Mouse (Mus musculus) gastrocnemius, adult 2 months (tissue): ENCODE results near the gene Gm45716. TPM values are rescaled to one million over a fixed set of nuclear protein-coding genes. Genes with fewer than 3 reads are reported as not detected.

Experiments
- DNase-seq: peaks from one replicate; pipeline ENCODE4 v3.0.0; 2022
- H3K27ac ChIP-seq: fragments of 200-600 bp; 2 replicates; pipeline ENCODE4 v1.8.1; 2022; ENCODE audit warnings: mild to moderate bottlenecking
- H3K4me3 ChIP-seq: fragments of 200-600 bp; 2 replicates; pipeline ENCODE4 v1.8.1; 2022; ENCODE audit warnings: mild to moderate bottlenecking, moderate library complexity
- CTCF ChIP-seq: fragments of 200-600 bp; IDR thresholded peaks from 2 replicates; pipeline ENCODE4 v1.8.1; 2022; ENCODE audit warnings: antibody characterized with exemption, mild to moderate bottlenecking, moderate library complexity
- intact Hi-C: fragments of 180-260 bp; cut with DNase I; formaldehyde crosslinking; loops from one replicate; pipeline ENCODE4 v1.15.1; 2025
- total RNA-seq, 2 experiments: library from RNA; stranded (reverse); gene quantifications; 2 replicates each; pipeline ENCODE4 v1.2.3; 2021

Gm45716 gene
- total RNA-seq, 2 experiments from 2014 or later: 1.2 to 2.7 TPM

DNA sequence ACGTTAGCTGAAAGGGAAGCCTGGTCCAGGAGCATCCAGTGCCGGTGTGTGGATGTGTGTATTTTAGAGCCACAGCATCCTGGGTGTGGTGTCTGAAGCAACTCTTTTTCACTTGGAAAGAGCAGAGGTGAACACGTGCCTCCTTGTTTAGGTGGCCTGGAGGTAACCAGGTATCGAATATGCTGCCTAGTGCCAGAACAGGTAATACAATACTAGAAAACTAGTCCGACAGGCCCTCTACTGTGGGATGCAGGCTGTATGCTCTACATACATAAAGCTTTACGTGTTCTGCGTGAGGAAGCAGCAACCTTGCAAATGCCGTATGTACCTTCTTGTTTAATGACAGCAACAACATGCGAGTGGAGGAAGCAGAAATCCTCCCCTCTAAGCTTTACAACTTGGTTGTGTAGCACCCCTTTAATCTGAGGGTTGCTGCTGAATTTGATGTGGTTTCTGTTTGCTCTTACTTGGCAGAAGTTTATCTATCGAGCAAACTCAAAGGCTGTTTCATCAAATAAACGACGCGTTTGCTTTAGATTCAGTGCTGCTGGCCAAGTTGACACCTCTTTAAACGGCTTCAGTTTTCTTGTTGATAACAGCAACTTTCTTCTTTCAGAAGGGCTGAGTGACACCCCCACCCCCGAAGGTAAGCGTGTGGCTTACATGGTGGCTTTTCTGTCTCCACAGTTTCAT is 69.5 kb downstream of the Gm45716 start:
- Histone ChIP-seq H3K27ac (peak overlapping the region; percentile 88), H3K4me3 (no peak overlapping the region)
- TF ChIP-seq CTCF: no peak
- no peak for DNase-seq
- intact Hi-C loops: no loop called here

- intact Hi-C loops: no loop called here
Observed at GRCm38 (mm10) chr11:90258321-90258927, 70.9 kb downstream of the Gm45716 start.

DNA sequence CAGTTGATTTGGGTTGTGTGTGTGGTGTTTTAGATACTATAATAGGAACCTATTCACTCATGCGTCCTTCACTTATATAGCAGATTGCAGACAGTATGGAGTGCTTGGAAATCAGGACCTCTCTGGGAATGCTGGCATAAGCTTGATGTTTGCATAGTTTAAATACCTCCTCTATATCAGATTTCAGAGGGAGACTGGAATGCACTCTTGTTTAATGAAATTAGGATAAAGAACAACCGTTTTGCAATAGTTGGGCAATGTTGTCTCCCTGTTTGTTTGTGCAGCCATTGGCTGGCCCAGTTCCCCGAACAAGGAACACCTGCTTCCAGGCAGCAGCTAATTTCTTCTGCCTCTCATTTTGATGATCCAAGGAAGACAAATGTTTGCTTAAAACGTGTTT is 71.6 kb downstream of the Gm45716 start:
- no peak for TF ChIP-seq CTCF
- peak; percentile 45 for DNase-seq
- Histone ChIP-seq H3K27ac (peak overlapping the region; percentile 56), H3K4me3 (no peak overlapping the region)
- intact Hi-C loops: no loop called here

More at GRCm38 (mm10) chr11:90258321-90258927, 70.9 kb downstream of the Gm45716 start:
- Histone ChIP-seq H3K4me3 (no peak overlapping the region), H3K27ac (peak overlapping the region; percentile 88; the same call in 1 of the 2 replicates)
- no peak for DNase-seq
- TF ChIP-seq CTCF: no peak

DNA sequence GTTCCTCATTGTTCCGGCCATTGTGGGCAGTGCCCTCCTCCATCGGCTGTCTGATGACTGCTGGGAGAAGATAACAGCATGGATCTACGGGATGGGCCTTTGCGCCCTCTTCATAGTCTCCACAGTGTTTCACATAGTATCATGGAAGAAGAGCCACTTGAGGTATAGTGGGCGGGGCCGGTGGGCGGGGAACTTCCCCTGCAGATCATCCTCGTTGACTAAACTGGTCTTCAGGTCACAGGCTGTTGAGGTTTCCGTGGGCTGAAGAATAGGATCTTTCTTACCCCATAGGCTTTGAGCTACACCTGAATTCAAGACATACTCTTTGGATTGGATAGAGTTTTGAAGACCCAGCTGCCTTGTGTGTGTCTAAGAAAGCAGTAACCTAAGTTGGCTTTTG is 72.3 kb downstream of the Gm45716 start:
- no peak for TF ChIP-seq CTCF
- no peak overlapping the region for H3K4me3 ChIP-seq
- DNase-seq: no peak
- intact Hi-C loops: no loop called here
- H3K27ac ChIP-seq: peak overlapping the region; percentile 38; the same call in 1 of the 2 replicates

- no peak for TF ChIP-seq CTCF
Observed at GRCm38 (mm10) chr11:90264180-90264579, 76.7 kb downstream of the Gm45716 start.

GRCm38 (mm10) chr11:90265581-90265980 is 78.1 kb downstream of the Gm45716 start:
- Histone ChIP-seq H3K4me3 (peak overlapping the region; percentile 13; the same call in 1 of the 2 replicates), H3K27ac (peak overlapping the region; percentile 87)
- intact Hi-C loops: no loop called here
- TF ChIP-seq CTCF: peak; percentile 44
- DNase-seq: no peak

More at GRCm38 (mm10) chr11:90264180-90264579, 76.7 kb downstream of the Gm45716 start:
- DNase-seq: no peak
- intact Hi-C loops: no loop called here
- no peak overlapping the region for H3K4me3 ChIP-seq
- peak overlapping the region; percentile 87 for H3K27ac ChIP-seq

- H3K4me3 ChIP-seq: no peak overlapping the region; the same call in 1 of the 2 replicates
- no peak overlapping the region for H3K27ac ChIP-seq
- TF ChIP-seq CTCF: no peak
- intact Hi-C loops: no loop called here
- no peak for DNase-seq
Observed at GRCm38 (mm10) chr11:90268934-90269333, 81.5 kb downstream of the Gm45716 start.

GRCm38 (mm10) chr11:90269398-90270123 is 82.1 kb downstream of the Gm45716 start:
- intact Hi-C loops: no loop called here
- Histone ChIP-seq H3K27ac (peak overlapping the region; percentile 48; the same call in 1 of the 2 replicates), H3K4me3 (peak overlapping the region; percentile 55)
- DNase-seq: no peak
- no peak for TF ChIP-seq CTCF

- Histone ChIP-seq H3K27ac (no peak overlapping the region), H3K4me3 (peak overlapping the region; percentile 55)
- DNase-seq: no peak
- intact Hi-C loops: no loop called here
- no peak for TF ChIP-seq CTCF
Observed at GRCm38 (mm10) chr11:90270132-90270877, 82.8 kb downstream of the Gm45716 start.

DNA sequence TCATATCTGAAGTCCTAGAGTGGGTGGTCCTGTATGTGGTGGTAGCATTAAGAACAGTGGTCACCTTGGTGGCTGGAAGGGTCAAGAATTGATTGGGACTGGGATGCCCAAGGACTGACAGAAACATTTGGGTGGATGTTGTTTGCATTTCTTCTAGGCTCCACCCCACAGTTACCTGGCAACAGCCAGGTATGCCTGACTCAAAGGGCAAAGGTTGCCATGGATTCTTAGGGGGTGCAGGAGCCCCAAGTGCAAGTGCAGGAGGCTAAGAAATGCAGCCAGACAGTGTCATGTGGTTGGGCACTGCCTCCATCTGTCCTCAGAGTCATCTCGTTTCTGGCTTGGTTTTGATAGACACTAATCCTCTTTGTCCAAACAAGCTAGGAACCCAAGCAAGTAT is 86.7 kb downstream of the Gm45716 start:
- intact Hi-C loops: no loop called here
- DNase-seq: no peak
- Histone ChIP-seq H3K4me3 (no peak overlapping the region), H3K27ac (no peak overlapping the region)
- no peak for TF ChIP-seq CTCF

GRCm38 (mm10) chr11:90275663-90276062 is 88.2 kb downstream of the Gm45716 start:
- H3K27ac ChIP-seq: peak overlapping the region; percentile 86
- H3K4me3 ChIP-seq: peak overlapping the region; percentile 7; the same call in 1 of the 2 replicates
- TF ChIP-seq CTCF: no peak
- DNase-seq: peak; percentile 81
- intact Hi-C loops: no loop called here

GRCm38 (mm10) chr11:90276150-90276549 is 88.7 kb downstream of the Gm45716 start:
- DNase-seq: peak; percentile 64
- intact Hi-C loops: no loop called here
- H3K27ac ChIP-seq: peak overlapping the region; percentile 86

More at GRCm38 (mm10) chr11:90276150-90276549, 88.7 kb downstream of the Gm45716 start:
- peak overlapping the region; percentile 47 for H3K4me3 ChIP-seq
- no peak for TF ChIP-seq CTCF
